Mouse (Mus musculus) heart, postnatal 10 days (tissue): ENCODE results near the gene G430095P16Rik. TPM values are rescaled to one million over a fixed set of nuclear protein-coding genes. Genes with fewer than 3 reads are reported as not detected.

Experiments
- DNase-seq, 2 experiments: peaks; one replicate each; pipeline ENCODE4 v3.0.0; 2021
- intact Hi-C: fragments of 180-260 bp; cut with DNase I; formaldehyde crosslinking; loops from one replicate; pipeline ENCODE4 v1.15.1; 2025
- total RNA-seq, 2 experiments: library from RNA; stranded (reverse); gene quantifications; 2 replicates each; pipeline ENCODE4 v1.2.3; 2021

The G430095P16Rik gene
- total RNA-seq = under 1 TPM; 0.50 to 0.89 TPM

DNA sequence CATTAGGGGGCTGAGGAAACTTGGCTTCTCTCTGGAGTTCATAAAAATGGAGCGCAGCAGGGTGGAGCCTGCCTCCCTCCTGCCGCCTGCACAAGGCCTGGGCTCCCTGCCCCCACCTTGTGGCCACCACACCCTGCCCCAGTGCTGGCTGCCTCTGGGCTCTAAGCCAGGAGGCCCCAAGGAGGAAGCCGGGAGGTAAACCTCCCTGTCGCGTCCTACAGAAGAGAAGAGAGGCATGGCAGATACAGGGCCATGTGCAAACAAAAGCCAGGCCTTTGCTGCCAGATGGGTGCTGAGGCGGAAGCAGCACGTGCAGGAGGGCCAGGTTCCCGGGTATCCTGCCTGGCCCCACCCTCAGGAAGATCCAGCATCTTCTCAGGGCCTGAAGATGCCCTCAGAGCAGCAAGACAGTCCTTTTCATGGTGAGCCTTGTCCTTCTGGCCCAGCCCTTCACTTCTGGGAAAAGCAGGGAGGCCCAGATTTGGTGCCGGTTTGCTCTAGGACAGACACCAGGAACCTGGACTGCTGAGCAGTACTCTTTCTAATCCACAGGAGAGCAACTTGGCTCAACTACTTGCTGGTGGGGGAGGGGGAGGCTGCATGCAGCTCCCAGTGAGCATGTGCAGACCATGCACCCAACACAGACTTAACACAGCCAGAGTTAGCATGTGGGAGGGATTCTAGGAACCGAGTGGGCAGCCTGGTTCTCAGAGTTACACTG, at the start of gene G430095P16Rik:
TSS of gene G430095P16Rik (plus strand) at position 158 of the 721 bp plus-strand sequence.
- DNase-seq = peak; percentile 82 to 88
- intact Hi-C loops = no loop called here

DNA sequence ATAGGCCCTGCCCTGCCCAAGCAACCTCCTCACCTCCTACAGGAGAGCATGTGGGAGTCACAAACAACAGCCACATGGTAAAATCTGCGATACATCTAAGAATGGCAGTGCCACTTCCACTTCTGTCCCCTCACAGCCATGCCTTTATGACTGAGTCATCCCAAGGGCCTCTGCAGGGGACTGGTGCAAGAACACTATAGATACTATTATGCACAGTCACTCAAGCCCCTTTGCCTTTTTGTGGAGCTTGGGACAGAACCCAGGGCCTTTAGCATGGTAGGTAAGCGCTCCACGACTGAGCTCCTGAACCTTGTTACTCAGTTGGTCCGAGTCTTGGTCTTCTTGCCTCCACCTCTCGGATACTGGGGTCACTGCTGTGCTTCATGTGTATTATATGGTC, 45.5 kb upstream of the G430095P16Rik start:
- intact Hi-C loops = no loop called here
- no peak for DNase-seq

DNA sequence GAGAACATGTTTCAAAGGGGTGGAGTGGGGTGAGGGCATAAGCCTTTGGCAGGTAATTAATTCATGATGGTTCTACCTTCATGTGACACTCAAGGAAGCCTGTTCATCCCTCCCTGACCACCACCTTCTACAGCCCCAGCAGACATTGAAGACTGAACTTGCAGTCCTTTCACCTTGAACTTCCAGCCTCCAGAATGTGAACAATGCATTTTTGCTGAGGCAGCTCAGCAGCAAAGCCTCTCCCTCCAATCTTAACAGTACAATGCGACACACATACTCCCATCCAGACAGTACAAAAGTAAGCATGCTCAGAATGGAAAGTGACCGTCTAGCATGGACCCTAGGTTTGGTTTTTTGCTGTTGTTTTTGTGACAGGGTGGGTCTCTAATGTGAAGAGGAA, 41.3 kb upstream of the G430095P16Rik start:
- intact Hi-C loops = no loop called here
- no peak for DNase-seq

DNA sequence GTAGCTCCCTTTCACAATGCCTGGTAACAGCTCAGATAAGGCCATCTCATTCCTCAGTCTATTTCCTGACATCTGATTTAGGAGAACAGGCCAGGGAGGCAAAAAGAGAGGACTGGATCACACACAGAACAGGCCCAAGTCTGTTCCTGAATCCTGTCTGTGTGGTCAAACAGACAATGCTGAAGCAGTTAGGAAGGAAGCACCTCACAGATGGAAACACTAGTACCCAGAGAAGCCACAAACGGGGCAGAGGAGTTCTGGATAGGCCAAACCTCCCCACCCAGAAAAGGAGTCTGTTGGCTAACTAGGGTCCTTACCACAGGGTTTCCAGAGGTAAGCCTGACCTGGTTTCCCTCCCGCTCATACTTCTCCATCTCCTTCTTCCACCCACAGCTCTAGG, 40.5 kb upstream of the G430095P16Rik start:
- intact Hi-C loops = no loop called here
- DNase-seq = no peak

DNA sequence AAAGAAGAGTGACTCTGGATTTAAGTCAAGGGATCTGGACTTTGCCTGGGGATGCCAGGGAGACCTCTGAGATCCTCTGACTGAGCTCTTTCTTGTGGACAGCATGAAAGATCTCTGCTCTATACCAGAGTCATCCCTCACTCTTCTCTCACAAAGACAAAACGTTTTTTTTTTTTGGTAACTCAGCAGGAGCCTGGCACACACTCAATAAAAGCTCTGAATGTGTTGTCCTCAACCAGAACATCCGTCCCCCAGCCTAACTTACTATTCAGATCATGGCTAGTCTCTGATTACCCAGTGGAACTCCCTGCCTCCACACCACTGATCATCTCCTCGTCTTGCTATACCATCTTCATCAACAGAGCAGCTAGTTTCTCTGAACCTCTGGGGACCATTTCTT, 38.3 kb upstream of the G430095P16Rik start:
- intact Hi-C loops = no loop called here
- DNase-seq = no peak

DNA sequence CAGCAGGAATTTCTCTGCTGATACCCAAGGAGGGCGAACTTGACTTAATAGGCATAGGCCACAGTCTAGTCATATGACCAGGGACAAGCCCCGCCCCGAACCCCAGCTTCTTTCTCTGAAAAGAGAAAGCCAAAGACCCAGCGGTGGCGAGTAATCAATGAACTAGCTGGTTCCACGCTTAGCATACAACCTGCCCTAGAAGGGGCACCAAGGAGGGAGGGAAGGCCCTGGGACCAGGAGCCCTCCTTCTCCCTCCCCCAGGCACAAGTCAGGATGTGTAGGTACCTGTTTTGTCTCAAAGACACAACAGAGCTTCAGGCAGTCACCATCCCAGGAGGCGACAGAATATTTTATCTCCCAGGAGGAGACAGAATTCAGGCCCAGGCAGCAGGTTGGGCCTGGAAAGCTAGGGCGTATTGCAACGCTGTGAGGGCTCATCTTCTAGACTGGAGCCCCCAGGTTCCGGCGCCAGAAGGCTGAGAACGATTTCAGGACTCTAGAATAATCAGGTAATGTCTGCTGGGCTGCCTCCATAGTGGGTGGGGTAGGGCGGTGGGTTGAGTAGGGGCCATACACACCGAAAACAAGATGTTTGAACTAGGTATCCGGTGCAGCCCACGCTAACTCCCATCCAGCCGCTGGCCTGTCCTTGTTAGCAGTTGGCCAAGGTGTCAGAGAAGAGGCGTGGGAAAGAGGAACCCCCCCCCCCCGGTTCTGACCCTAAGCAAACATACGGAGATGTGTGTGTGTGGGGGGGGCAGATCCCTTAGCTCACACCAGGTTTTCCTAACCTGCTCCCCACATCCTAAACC, 36.4 kb upstream of the G430095P16Rik start, which contains the start of gene Trmt1:
TSS of gene Trmt1 (plus strand) at position 117 of the 812 bp plus-strand sequence.
- intact Hi-C loops = loop anchor here (1.0 to 5.0 kb wide), 2 partner anchors 21 to 94 kb away; no protein-coding TSS in a partner anchor
- DNase-seq = peak in 1 of 2 experiments; percentile 23

DNA sequence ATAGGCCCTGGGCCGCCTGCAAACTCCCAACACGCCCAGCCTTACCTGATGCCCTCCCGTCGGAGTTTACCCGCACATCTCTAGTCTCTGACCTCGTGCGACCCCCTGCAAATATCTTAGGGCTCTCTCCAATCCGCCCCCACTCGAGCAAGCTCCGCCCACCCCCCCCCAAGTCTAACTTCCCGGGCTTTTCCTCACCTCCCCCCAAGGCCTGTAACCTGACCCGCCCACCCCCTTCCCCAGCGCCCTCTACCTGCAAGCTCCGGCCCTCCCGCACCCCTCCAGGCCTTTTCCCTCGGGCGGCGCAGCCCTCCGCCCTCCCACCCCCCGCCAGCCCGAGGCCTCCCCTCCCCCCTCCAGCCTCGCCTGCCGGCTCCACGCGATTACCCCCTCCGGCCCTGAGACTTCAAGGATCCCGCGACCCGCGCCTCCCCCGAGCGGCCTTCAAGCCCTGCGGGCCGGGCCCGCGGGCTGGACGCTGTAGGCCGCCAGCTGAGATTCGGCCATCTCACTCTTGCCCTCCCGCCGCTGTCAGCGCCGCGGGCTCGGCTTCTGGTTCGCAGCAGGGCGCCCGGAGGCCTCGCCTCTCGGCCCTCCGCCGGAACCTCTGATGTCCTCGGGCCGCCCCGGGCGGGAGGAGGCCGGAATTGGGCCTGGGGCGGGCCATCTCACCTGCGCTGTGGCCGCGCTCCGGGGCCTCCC, 35.7 kb upstream of the G430095P16Rik start:
- DNase-seq = peak in 1 of 2 experiments; percentile 13
- intact Hi-C loops = loop anchor here (1.0 to 5.0 kb wide), 2 partner anchors 22 to 95 kb away; no protein-coding TSS in a partner anchor

DNA sequence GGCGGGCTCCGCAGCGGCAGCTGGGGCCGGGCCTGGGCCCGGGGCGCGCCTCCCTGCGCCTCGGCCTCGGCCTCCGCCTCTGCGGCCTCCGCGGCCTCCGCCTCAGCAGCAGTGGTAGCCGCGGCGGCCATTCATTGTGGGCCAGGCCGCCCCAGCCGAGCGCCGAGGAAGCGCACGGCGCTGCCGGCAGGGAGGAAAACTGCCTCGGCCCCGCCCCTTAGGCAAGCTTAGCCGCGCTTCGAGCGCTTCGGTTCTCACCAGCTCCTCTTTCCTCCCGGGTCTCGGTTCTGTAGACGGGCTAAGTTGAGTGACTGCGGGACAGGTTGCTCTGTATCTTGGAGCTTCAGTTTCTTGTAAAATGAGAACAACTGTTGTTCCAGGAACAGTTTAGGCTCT, 35.1 kb upstream of the G430095P16Rik start, which contains the start of gene Nacc1:
TSS of gene Nacc1 (minus strand) at position 158 of the 396 bp plus-strand sequence.
- DNase-seq = peak; percentile 92
- intact Hi-C loops = loop anchor here (1.0 to 5.0 kb wide), 2 partner anchors 22 to 95 kb away; no protein-coding TSS in a partner anchor

DNA sequence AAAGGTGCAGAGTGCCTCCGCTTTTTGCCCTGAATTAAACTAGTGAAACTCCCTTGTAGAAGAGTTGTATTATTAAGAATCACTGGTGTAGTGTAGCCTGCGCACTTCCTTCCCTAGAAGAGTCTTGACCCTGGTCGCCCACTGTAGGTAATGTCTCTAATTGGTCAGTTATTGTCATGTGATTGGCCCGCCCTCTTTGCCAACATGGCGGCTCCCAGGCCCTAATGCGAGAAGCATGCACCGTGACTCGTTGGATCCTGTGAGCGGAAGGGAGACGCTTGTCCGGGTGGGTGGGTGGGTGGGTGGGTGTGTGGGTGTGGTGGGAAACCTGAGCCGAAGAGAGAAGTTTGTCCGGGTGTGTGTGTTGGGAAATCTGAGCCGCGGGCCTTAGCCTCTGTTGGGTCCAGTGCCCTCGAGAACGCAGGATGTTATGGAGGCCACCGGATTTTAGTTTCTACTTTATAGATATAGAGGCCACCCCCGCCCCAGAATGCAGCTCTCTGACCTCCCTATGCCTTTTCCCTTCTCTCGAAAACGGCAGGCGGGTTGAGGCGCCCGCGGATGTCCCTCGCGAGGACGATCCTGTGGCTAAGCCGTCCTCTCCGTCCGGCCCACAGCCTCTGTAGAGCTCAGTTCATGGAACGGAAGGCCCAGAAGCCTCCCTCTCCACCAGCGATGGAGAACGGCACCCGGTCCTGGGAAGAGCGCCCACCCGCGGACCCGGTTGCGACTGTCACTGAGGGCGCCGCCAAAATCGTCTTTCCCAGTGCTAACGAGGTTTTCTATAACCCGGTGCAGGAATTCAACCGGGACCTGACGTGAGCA, 33.5 kb upstream of the G430095P16Rik start:
- peak; percentile 95 to 96 for DNase-seq
- intact Hi-C loops = loop anchor here (5.0 kb wide), 1 partner anchor 97 kb away; no protein-coding TSS in a partner anchor

DNA sequence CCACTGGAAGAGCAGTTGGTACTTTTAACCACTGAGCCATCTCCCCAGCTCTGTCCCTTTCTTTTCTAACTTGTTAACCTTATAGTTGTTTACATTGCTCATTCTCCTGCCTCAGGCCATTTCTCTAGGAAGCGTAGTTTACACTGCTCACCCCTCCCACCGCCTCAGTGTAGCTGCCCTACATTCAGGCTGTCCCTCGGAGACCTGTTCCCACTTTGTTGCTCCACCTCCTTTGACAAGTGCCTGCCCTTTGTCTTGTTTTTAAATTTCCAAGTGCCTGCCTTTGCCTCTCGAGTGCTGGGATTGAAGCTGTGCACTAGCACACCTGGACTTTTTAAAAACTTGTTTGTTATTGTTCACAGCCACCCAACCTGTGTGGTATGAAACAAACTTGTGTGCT, 29.5 kb upstream of the G430095P16Rik start:
- DNase-seq = no peak
- intact Hi-C loops = no loop called here

DNA sequence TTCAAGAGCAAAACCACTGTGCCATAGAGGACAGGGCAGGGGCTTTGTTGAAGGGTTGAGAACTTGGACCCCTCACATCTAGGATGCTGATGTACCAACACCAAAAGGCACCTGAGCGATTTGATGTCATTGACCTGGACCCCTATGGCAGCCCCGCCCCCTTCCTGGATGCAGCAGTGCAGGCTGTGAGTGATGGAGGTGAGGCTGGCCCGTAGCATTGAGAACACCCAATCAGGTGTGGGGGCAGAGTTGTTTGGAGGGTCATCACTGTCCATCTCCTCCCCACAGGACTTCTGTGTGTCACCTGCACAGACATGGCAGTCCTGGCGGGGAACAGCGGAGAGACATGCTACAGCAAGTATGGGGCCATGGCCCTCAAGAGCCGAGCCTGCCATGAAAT, 27.7 kb upstream of the G430095P16Rik start:
- intact Hi-C loops = no loop called here
- DNase-seq = no peak

DNA sequence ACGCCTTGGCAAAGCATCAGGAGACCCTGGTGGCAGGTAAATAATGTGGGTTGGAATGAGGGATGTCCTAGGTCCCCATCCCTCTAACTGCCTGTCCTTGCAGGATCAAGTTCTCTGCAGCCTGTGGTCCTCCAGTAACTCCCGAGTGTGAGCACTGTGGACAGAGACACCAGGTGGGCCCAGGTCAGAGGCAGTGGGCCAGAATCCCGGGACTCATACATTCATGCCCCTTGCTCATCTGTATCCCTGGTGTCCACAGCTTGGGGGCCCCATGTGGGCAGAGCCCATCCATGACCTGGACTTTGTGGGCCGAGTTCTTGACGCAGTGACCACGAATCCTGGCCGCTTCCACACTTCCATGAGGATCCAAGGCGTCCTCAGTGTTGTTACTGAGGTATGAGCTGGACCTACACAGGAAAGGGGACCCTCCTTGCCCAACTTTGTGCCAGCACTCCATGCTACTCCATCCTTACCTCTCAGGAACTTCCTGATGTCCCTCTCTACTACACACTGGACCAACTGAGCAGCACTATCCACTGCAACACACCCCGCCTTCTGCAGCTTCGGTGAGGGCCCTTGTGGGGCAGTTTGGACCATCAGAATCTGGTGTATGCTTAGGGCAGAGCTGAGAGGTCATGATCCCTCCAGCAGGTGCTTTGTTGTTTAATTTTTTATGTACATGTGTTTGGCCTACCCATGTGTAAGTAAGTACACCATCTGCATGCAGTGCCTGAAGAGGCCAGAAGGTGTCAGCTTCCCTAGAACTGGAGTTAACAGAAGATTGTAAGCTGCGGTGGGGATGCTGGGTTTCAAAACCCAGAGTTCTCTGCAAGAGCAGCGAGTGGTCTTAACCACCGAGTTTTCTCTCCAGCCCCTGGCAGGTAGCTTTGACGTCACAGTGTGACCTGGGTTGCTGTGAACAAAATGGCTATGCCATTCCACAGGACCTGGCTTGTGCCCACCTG, 25.4 kb upstream of the G430095P16Rik start:
- peak in 1 of 2 experiments; percentile 76 for DNase-seq
- intact Hi-C loops = loop anchor here (2.0 kb wide), 1 partner anchor 115 kb away; no protein-coding TSS in a partner anchor

DNA sequence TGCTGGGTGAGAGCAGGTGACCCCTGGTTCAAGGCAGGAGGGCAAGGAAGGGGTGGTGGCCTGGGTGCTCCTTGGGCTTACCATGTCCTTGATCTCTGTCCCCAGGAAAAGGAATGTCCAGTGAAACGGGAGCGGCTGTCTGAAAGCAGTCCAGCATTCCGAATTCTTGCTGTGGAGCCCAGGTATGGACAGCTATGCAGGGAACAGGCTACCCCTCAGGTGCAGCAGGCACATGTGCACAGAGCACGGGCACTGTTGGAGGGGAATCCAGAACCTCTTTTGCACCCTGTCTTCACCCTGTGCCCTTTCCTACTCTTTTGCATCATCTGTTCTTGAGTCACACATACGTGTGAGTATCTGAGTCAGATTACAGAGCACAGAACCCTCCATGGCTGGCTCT, 24.5 kb upstream of the G430095P16Rik start:
- intact Hi-C loops = loop anchor here (2.0 kb wide), 1 partner anchor 115 kb away; no protein-coding TSS in a partner anchor
- DNase-seq = no peak

DNA sequence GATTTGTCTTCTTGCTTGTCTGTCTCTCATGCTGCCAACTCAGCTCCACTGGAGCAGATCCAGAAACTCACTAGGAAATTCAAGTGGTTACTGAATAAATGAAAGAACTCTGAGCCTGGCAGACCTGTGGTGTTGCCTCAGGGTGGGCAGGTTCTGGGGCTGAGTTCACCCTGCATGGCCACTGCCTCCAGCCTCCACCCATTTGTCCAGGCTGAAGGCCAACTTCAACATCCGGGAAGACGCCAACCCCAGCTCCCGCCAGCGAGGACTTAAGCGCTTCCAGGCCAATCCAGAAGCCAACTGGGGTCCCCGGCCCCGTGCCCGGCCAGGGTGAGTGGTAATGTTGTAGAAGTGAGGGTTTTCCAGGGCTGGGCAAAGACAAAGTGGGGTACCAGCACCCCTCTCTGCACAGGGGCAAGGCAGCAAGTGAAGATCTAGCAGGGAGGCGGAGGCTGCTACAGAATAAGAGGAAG, 23.8 kb upstream of the G430095P16Rik start:
- intact Hi-C loops = loop anchor here (2.0 kb wide), 1 partner anchor 114 kb away; no protein-coding TSS in a partner anchor
- DNase-seq = peak; percentile 75 to 77

DNA sequence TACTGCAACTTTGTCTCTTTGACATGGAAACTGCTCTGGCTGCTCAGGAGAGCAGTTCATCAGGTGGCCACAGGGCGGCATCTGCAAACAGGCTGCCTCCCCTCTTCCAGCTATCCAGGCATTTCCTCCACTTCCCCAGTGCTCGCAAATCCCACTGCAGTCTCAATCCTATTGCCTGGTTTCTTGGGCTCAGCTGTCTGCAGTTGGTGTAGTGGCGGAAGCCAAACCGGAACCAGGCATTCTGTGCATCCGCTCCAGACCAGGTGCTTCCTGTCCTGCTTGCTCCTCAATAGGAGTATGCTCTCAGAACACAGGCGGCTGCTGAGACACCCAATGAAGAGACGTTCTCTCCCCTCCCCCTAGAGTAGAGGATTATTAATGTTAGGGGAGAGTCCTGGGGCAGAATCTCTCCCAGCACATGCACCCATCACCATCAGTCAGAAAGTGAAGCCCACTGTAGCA, 22.9 kb upstream of the G430095P16Rik start:
- peak; percentile 83 to 85 for DNase-seq
- intact Hi-C loops = loop anchor here (2.0 kb wide), 1 partner anchor 113 kb away; no protein-coding TSS in a partner anchor

DNA sequence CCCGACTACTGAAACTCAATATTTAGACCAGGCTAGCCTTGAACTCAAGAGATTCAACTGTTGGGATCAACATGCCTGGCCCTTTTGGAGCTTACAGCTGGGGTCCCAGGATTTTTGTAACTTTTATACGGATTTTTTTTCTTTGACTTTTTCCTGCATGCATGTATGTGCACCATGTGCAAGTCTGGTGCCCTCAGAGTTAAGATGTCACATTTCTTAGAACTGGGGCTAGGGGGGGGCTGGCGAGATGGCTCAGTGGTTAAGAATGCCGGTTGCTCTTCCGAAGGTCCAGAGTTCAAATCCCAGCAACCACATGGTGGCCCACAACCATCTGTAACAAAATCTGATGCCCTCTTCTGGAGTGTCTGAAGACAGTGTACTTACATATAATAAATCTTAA, 22.3 kb upstream of the G430095P16Rik start:
- DNase-seq = no peak
- intact Hi-C loops = no loop called here

DNA sequence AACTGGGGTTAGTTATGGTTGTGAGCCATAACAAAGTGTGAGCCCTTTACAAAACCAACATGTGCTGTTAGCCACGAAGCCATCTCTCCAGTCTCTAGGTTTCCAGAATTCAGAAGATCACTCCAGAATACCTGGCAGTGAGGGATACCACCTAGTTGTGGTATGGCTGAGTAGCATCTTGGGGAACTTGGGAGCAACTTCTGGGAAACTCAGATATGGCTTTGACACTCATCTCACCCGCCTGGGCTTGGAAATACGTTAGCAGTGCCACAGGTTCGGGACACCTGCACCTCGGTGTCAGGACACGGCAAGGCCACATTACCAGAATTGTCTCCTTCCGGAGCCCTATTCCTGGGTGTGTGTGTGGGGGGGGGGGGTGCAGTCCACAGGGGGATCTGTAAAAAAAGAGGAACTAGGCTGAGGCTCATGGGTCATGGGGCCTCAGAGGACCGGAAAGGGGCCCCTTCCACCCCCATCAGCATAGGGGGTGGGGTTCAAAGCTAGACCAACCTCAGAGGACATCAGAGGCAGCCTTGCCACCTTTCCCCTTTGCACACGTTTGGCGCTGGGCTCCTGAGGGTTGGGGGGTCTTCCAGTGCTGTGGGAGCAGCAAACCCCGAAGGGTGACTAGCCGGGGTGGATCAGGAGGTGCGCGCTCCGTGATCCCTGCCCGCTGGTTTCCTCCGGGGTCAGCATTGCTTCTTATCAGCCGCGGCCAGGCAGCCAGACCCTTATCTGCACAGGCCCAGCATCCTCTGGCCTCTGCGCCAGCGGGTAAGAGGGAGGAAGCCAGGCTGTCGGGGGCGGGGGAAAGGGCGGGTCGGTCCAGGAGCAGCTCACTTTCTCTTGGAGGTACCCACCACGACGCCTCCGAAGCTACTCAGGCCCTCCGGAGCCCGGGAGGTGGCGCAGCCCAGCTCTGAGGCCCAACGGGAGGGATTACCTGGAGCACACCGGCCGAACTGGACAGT, 21.6 kb upstream of the G430095P16Rik start, which contains the start of gene Lyl1:
TSS of gene Lyl1 (plus strand) at position 517 of the 971 bp plus-strand sequence.
- intact Hi-C loops = no loop called here
- peak; percentile 76 to 78 for DNase-seq
